Mouse (Mus musculus) liver, adult 2 months (tissue): ENCODE data around the gene Borcs8.

Experiments used
- CTCF ChIP-seq: fragments of 200-500 bp; IDR thresholded peaks from 2 replicates; pipeline ENCODE4 v1.5.1; 2011; ENCODE audit warnings: low read depth, low read length, control low read depth
- POLR2A ChIP-seq: fragments of 200-500 bp; IDR thresholded peaks from 2 replicates; pipeline ENCODE4 v1.6.1; 2011; ENCODE audit warnings: low read length, control low read depth; ENCODE audit not compliant: insufficient read depth; ENCODE audit errors: extremely low read depth

GRCm38 (mm10) chr8:70152537-70153257 is 13.4 kb downstream of the Borcs8 start:
- TF ChIP-seq CTCF (no peak), POLR2A (no peak)
